Comparison of ENCODE assay signal across 10 mouse cellular contexts in the genomic region with DNA sequence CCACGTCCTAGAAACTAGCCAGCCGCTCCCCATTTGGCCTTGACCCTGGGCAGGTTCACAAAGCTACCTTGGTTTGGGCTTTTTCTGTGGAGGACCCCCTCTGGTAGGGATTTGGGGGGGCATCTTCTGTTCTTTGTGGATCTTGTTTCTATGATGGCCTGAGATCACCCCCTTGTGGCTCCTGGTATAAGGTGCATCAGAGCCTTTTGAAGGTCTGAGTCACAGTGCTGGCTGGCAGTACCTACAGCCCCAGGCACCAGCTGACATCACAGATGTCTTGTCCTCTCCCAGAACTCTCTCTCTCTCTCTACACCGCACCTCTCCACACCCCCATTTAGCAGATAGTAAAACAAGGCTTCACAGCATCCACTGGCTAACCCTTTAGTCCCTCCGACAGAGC. TPM values are rescaled to one million over a fixed set of nuclear protein-coding genes. Genes with fewer than 3 reads are reported as not detected.
A peak's percentile ranks its signal among the peaks of the same experiment; 100 is the strongest.
DNase-seq lines count a peak whose midpoint lies in the region; ATAC-seq and TF ChIP-seq lines count a peak whose summit lies in the region.
"Had no signal": no experiment of that assay in that cellular context is flagged by ENCODE, and none has a peak within 500 bp of the region (broad histone marks: within the 10 kb centered on the region; RNA-seq: fewer than 3 reads in every experiment).

No protein-coding gene starts in this region.

- WGBS in hindbrain, postnatal 0 days = 40% methylated on average over 4 of the region's 4 CpGs
- WGBS in hindbrain, embryonic 13.5 days = 52% methylated on average over 4 of the region's 4 CpGs
- 48% methylated on average over 4 of the region's 4 CpGs for WGBS in lung, postnatal 0 days
- 46% methylated on average over 4 of the region's 4 CpGs for WGBS in intestine, embryonic 16.5 days

- H3K27me3 ChIP-seq in hindbrain, postnatal 0 days (ENCODE audit: insufficient read depth, low read length) = no peaks in the 10 kb centered on the region
- peaks cover 28% of the 10 kb centered on the region for H3K27me3 ChIP-seq in hindbrain, embryonic 13.5 days
- no peaks in the 10 kb centered on the region for H3K27me3 ChIP-seq in lung, postnatal 0 days (replicated peaks; ENCODE audit: insufficient read depth, low read length)
- H3K27me3 ChIP-seq in intestine, embryonic 16.5 days (replicated peaks; ENCODE audit: control insufficient read depth, insufficient read depth, low read length) = peaks cover 5% of the 10 kb centered on the region; the same call in 1 of the 2 replicates

- H3K36me3 ChIP-seq in hindbrain, postnatal 0 days (ENCODE audit: insufficient read depth, low read length) = no peaks in the 10 kb centered on the region
- H3K36me3 ChIP-seq in hindbrain, embryonic 13.5 days = no peaks in the 10 kb centered on the region
- H3K36me3 ChIP-seq in lung, postnatal 0 days (ENCODE audit: insufficient read depth, low read length) = no peaks in the 10 kb centered on the region
- H3K36me3 ChIP-seq in intestine, embryonic 16.5 days (ENCODE audit: control insufficient read depth, insufficient read depth, low read length) = no peaks in the 10 kb centered on the region
- H3K36me3 ChIP-seq: midbrain, embryonic 12.5 days had no signal

- ATAC-seq in hindbrain, postnatal 0 days = peak; percentile 55; the same call in 1 of the 2 replicates
- ATAC-seq in hindbrain, embryonic 13.5 days (ENCODE audit: low FRiP score) = no peak
- ATAC-seq in lung, postnatal 0 days = no peak
- ATAC-seq in intestine, embryonic 16.5 days = no peak

- H3K27ac ChIP-seq in hindbrain, postnatal 0 days = no peak overlapping the region
- no peak overlapping the region for H3K27ac ChIP-seq in hindbrain, embryonic 13.5 days
- H3K27ac ChIP-seq in lung, postnatal 0 days (ENCODE audit: low read length) = no peak overlapping the region
- H3K27ac ChIP-seq in intestine, embryonic 16.5 days (ENCODE audit: low read length) = no peak overlapping the region
- H3K27ac ChIP-seq: midbrain, embryonic 12.5 days had no signal

- H3K4me3 ChIP-seq in hindbrain, postnatal 0 days (ENCODE audit: low read length) = no peak overlapping the region
- no peak overlapping the region for H3K4me3 ChIP-seq in hindbrain, embryonic 13.5 days
- no peak overlapping the region for H3K4me3 ChIP-seq in lung, postnatal 0 days (ENCODE audit: low read depth, low read length)
- no peak overlapping the region for H3K4me3 ChIP-seq in intestine, embryonic 16.5 days (ENCODE audit: low read length)
- H3K4me3 ChIP-seq: midbrain, embryonic 12.5 days had no signal

- no peak for TF ChIP-seq EP300 in lung, postnatal 0 days (IDR thresholded peaks at IDR 0.05)

- H3K9ac ChIP-seq in hindbrain, postnatal 0 days (replicated peaks; ENCODE audit: low read length) = no peak overlapping the region
- no peak overlapping the region for H3K9ac ChIP-seq in hindbrain, embryonic 13.5 days
- no peak overlapping the region for H3K9ac ChIP-seq in lung, postnatal 0 days (replicated peaks; ENCODE audit: low read depth)
- no peak overlapping the region for H3K9ac ChIP-seq in intestine, embryonic 16.5 days (ENCODE audit: low read depth, low read length)
- H3K9ac ChIP-seq: midbrain, embryonic 12.5 days had no signal

- peaks cover 4% of the 10 kb centered on the region; the same call in 1 of the 2 replicates for H3K4me1 ChIP-seq in hindbrain, postnatal 0 days (ENCODE audit: insufficient read depth, low read length)
- H3K4me1 ChIP-seq in hindbrain, embryonic 13.5 days (replicated peaks) = peaks cover 16% of the 10 kb centered on the region
- no peaks in the 10 kb centered on the region; the same call in 1 of the 2 replicates for H3K4me1 ChIP-seq in lung, postnatal 0 days (ENCODE audit: insufficient read depth, low read depth, low read length)
- peaks cover 8% of the 10 kb centered on the region for H3K4me1 ChIP-seq in intestine, embryonic 16.5 days (ENCODE audit: control insufficient read depth, insufficient read depth, low read length)

- TF ChIP-seq CTCF in hindbrain, postnatal 0 days (IDR thresholded peaks at IDR 0.05; ENCODE audit: low read depth) = peak; percentile 70
- peak; percentile 57 for TF ChIP-seq CTCF in lung, postnatal 0 days (IDR thresholded peaks at IDR 0.05)

- H3K4me2 ChIP-seq in hindbrain, postnatal 0 days (ENCODE audit: low read depth, low read length) = no peak overlapping the region
- H3K4me2 ChIP-seq in hindbrain, embryonic 13.5 days = no peak overlapping the region
- no peak overlapping the region for H3K4me2 ChIP-seq in lung, postnatal 0 days (replicated peaks; ENCODE audit: low read depth, low read length)
- H3K4me2 ChIP-seq in intestine, embryonic 16.5 days (ENCODE audit: low read depth, low read length) = no peak overlapping the region
- H3K4me2 ChIP-seq: midbrain, embryonic 12.5 days had no signal

- H3K9me3 ChIP-seq in hindbrain, postnatal 0 days (ENCODE audit: low read length) = no peaks in the 10 kb centered on the region
- H3K9me3 ChIP-seq in hindbrain, embryonic 13.5 days = no peaks in the 10 kb centered on the region
- no peaks in the 10 kb centered on the region for H3K9me3 ChIP-seq in lung, postnatal 0 days (ENCODE audit: low read length)
- H3K9me3 ChIP-seq in intestine, embryonic 16.5 days (ENCODE audit: control insufficient read depth, low read length) = no peaks in the 10 kb centered on the region
- H3K9me3 ChIP-seq: midbrain, embryonic 12.5 days had no signal

- DNase-seq in hindbrain, postnatal 0 days (ENCODE audit: low spot score) = peak; percentile 71
- DNase-seq in A20 (ENCODE audit: low read depth, low spot score) (peak; percentile 55), MN1 (ENCODE audit: low spot score) (peak; percentile 71)
- DNase-seq in cerebellum, postnatal 25 days = peak; percentile 59 to 75
- DNase-seq in lung, postnatal 0 days (ENCODE audit: low spot score) = peak; percentile 37
- DNase-seq in neural tube, embryonic 10.5 days (ENCODE audit: extremely low spot score, low spot score) = no peak

RNA-seq across cellular contexts. Expression of a gene that starts 10.4 kb away (rescaled TPM):
- not detected in 2 replicates for total RNA-seq in hindbrain, postnatal 0 days (2014; rRNA removed)
- polyA plus RNA-seq in hindbrain, postnatal 0 days (2015; fragmentation: Nextera tagmentation; extraction: Ambion mirVana) = not detected in 2 replicates
- not detected in 2 replicates for polyA plus RNA-seq in hindbrain, embryonic 13.5 days (2015; fragmentation: Nextera tagmentation; extraction: Ambion mirVana)
- not detected in 2 replicates for polyA plus RNA-seq in lung, postnatal 0 days (2015; fragmentation: Nextera tagmentation; extraction: Ambion mirVana)
- polyA plus RNA-seq in intestine, embryonic 16.5 days (2015; fragmentation: Nextera tagmentation; extraction: Ambion mirVana) = not detected in 2 replicates
- polyA plus RNA-seq: intestine, embryonic 14.5 days; midbrain, embryonic 12.5 days had no signal

RNA-seq across cellular contexts. Expression of a gene that starts 10.5 kb away (rescaled TPM):
- total RNA-seq in hindbrain, postnatal 0 days (2014; rRNA removed) = 2.5 and 4.5 TPM in 2 replicates
- polyA plus RNA-seq in hindbrain, postnatal 0 days (2015; fragmentation: Nextera tagmentation; extraction: Ambion mirVana) = 0.87 and 1.4 TPM in 2 replicates
- polyA plus RNA-seq in hindbrain, embryonic 13.5 days (2015; fragmentation: Nextera tagmentation; extraction: Ambion mirVana) = 1.1 and 1.6 TPM in 2 replicates
- 1.1 and 1.6 TPM in 2 replicates for polyA plus RNA-seq in lung, postnatal 0 days (2015; fragmentation: Nextera tagmentation; extraction: Ambion mirVana)
- polyA plus RNA-seq in intestine, embryonic 16.5 days (2015; fragmentation: Nextera tagmentation; extraction: Ambion mirVana) = 0.13 and 0.49 TPM in 2 replicates

RNA-seq across cellular contexts. Expression of a gene that starts 10.6 kb away (rescaled TPM):
- total RNA-seq in hindbrain, postnatal 0 days (2014; rRNA removed) = 0.10 TPM in 1 of 2 replicates, not detected in the other
- polyA plus RNA-seq in hindbrain, postnatal 0 days (2015; fragmentation: Nextera tagmentation; extraction: Ambion mirVana) = 0.88 and 0.98 TPM in 2 replicates
- 0.16 and 0.22 TPM in 2 replicates for polyA plus RNA-seq in hindbrain, embryonic 13.5 days (2015; fragmentation: Nextera tagmentation; extraction: Ambion mirVana)
- polyA plus RNA-seq in lung, postnatal 0 days (2015; fragmentation: Nextera tagmentation; extraction: Ambion mirVana) = 2.5 and 3.4 TPM in 2 replicates
- not detected in 2 replicates for polyA plus RNA-seq in intestine, embryonic 16.5 days (2015; fragmentation: Nextera tagmentation; extraction: Ambion mirVana)
- polyA plus RNA-seq: intestine, embryonic 14.5 days had no signal

RNA-seq across cellular contexts. Expression of a gene that starts 24.3 kb away (rescaled TPM):
- 61.3 and 76.7 TPM in 2 replicates for total RNA-seq in hindbrain, postnatal 0 days (2014; rRNA removed)
- 89.4 and 99.6 TPM in 2 replicates for polyA plus RNA-seq in hindbrain, postnatal 0 days (2015; fragmentation: Nextera tagmentation; extraction: Ambion mirVana)
- 119 and 120 TPM in 2 replicates for polyA plus RNA-seq in hindbrain, embryonic 13.5 days (2015; fragmentation: Nextera tagmentation; extraction: Ambion mirVana)
- polyA plus RNA-seq in lung, postnatal 0 days (2015; fragmentation: Nextera tagmentation; extraction: Ambion mirVana) = 74.3 and 75.9 TPM in 2 replicates
- 87.7 and 89.7 TPM in 2 replicates for polyA plus RNA-seq in intestine, embryonic 16.5 days (2015; fragmentation: Nextera tagmentation; extraction: Ambion mirVana)

RNA-seq across cellular contexts. Expression of a gene that starts 25.6 kb away (rescaled TPM):
- 0.14 and 0.52 TPM in 2 replicates for total RNA-seq in hindbrain, postnatal 0 days (2014; rRNA removed)
- polyA plus RNA-seq in hindbrain, postnatal 0 days (2015; fragmentation: Nextera tagmentation; extraction: Ambion mirVana) = 0.39 and 0.68 TPM in 2 replicates
- polyA plus RNA-seq in hindbrain, embryonic 13.5 days (2015; fragmentation: Nextera tagmentation; extraction: Ambion mirVana) = 3.5 and 4.8 TPM in 2 replicates
- 1.9 and 2.1 TPM in 2 replicates for polyA plus RNA-seq in lung, postnatal 0 days (2015; fragmentation: Nextera tagmentation; extraction: Ambion mirVana)
- 10.0 and 11.2 TPM in 2 replicates for polyA plus RNA-seq in intestine, embryonic 16.5 days (2015; fragmentation: Nextera tagmentation; extraction: Ambion mirVana)
